Mouse (Mus musculus): Measurements from ENCODE around the gene Tfap2a. TPM values are rescaled to one million over a fixed set of nuclear protein-coding genes. Genes with fewer than 3 reads are reported as not detected.

Gene Tfap2a
- total RNA-seq, 2 experiments from 2014 or later: 0.11 to 0.36 TPM

DNA sequence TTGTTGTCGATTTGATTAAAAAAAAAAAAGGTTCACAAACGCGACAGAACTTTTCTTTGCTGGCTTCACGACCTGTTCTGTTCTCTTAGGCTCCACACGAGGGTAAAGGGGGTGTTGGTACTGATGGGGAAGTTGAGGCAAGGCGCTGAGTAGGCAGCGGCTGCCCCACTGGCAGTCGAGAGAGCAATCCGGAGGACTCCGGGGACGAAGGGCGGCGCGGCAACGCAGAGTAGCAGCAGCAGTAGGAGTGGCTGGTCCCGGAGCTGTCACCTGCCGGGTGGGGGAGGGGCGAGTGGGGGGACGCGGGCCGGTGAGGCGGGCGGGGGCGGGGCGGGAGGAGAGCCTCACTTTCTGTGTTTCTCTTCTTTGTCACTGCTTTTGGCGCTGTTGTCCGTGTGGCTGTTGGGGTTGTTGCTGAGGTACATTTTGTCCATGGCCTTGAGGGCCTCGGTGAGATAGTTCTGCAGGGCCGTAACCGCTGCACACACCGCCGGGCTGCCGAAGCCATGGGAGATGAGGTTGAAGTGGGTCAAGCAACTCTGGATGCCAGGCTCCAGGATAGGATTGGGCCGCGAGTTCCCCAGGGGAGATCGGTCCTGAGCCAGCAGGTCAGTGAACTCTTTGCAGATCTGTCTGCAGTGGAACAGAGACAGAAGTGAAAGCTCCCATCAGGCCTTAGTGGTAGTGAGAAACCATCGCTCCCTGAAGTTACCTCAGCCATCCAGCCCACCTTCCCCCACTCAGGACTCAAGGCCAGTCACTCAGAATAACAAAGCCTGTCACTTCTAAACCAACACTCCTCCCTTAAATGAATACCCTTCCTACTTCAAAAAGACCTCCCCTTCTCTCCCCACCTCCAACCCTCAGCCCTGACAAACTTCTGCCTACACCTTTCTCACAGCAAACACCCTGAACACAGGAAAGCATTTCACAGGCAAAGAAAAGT is 21.1 kb downstream of the Tfap2a start:
- no peak for DNase-seq
- intact Hi-C loops (cut with DNase I): no loop called here

- DNase-seq: no peak
- intact Hi-C loops (cut with DNase I): no loop called here
Observed at GRCm38 (mm10) chr13:40714531-40714930, 23.6 kb downstream of the Tfap2a start.

DNA sequence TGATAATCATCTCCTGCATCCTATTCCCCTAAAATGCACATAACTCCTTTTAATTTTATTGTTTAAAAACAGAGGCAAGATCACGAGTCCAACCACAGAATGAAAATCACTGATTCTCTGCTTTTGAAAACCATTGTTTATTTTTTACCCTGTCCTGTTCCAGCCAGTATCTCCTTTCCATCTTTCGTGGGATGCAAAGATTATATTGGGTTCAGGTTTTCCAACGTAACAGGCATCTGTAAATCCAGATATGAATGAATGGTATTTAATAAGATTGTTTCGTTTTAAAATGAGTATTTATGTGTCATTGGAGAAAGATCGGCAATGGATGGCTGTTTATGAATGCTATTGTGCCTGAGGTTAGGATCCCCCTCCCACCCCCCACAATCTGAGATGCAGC is 24.5 kb downstream of the Tfap2a start:
- intact Hi-C loops (cut with DNase I): no loop called here
- no peak for DNase-seq

DNA sequence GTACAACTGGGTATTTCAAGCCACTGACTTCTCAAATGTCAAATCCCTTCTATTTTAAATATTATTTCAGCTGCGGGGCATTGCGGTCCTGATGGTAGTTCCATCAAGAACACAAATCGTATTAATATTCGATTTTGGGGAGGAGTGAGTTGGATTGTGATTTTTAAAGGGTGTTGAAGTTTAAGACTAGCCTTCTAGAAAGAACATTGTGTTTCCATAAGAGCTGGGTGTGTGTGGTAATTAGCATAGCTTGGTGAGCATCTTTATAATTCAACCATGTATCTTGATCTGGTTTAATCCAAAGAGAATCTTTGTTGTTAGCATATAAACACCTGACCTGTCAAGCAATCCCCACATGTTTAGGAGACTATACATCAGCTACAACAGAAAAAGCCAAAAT is 24.9 kb downstream of the Tfap2a start:
- intact Hi-C loops (cut with DNase I): no loop called here

GRCm38 (mm10) chr13:40712526-40712832 is 25.7 kb downstream of the Tfap2a start:
- DNase-seq: no peak
- intact Hi-C loops (cut with DNase I): no loop called here

More for the DNA sequence above, 24.9 kb downstream of the Tfap2a start:
- no peak for DNase-seq

DNA sequence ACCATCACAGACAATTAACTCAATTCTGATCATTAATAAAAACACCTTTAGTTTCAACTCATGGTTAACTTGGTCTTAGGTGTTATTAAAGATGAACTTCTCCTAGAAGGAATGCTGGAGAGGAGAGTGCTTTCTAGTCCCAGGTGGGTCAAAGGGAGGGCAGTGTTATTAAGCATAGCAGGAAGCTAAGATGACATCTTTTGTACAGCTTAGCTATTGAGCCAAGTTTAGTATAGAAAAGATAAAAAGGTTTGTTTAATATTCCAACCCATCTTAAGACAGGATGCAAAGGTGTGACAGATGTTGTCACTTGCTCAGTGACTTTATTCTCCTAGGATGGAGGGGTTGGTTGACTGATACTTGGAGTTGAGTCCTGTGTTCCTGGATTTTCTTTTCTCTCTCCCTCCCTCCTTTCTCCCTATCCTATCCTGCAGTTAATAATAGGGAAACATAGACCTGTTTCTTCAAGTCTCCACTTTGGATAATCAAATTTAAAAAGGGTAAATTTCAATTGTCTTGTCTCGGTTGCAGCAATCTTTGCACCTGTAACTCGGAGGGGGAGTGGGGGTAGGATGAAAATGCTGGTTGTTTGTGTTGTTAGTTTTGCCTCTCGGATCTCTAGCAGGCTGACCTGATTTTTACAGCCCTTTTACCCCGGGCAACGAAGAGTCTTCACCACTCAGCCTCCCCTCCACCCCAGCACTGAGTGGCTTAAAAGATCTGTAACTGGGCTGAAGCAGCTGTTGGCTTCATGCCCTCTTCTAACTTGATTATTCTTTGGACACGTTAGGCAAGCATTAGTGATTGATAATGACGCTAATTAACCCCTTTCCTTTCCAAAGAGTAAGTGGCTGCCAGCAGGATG is 26.3 kb downstream of the Tfap2a start:
- intact Hi-C loops (cut with DNase I): no loop called here
- DNase-seq: no peak

GRCm38 (mm10) chr13:40710062-40710342 is 28.2 kb downstream of the Tfap2a start:
- DNase-seq: no peak
- intact Hi-C loops (cut with DNase I): no loop called here

- DNase-seq: no peak
- intact Hi-C loops (cut with DNase I): no loop called here
Observed at GRCm38 (mm10) chr13:40709321-40710061, 28.7 kb downstream of the Tfap2a start.

- DNase-seq: no peak
- intact Hi-C loops (cut with DNase I): no loop called here
Observed at GRCm38 (mm10) chr13:40708913-40709312, 29.3 kb downstream of the Tfap2a start.

DNA sequence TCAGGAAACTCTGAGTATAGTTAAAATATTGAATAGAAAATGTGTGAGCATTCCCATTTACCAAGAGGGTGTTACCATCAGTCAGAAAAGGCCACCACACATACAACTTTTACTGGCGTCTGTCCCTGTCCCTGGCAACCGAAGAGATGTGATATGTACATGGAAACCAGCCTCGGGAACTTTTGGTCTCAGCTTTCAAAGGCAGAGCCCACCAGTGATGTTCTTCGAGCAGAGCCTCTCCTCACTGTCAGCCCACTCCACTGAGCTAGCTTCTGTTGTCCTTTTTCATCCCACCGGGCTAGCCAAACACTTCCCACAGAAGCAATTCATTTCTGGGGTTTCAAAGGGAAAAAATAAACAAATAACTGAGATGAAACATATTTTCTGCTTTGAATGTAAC is 29.9 kb downstream of the Tfap2a start:
- DNase-seq: no peak
- intact Hi-C loops (cut with DNase I): no loop called here

DNA sequence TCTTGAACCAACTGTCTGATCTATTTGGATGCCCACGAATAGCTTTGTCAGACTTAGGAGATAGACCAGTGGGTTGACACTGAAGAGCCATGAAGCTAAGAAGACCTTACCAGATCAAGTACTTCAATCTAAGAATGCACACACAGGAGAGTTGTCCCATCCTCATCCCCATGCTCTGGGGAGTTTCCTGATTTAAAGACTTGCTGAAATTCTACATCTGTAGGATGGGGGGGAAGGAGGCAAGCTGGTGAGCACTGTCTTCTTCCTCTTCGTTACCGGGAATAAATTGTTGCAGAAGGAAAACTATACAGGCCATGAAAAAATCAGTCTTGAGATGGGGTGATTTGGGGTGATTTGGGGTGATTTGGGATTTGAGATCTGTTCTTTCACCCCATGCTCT is 30.5 kb downstream of the Tfap2a start:
- intact Hi-C loops (cut with DNase I): no loop called here
- DNase-seq: no peak

DNA sequence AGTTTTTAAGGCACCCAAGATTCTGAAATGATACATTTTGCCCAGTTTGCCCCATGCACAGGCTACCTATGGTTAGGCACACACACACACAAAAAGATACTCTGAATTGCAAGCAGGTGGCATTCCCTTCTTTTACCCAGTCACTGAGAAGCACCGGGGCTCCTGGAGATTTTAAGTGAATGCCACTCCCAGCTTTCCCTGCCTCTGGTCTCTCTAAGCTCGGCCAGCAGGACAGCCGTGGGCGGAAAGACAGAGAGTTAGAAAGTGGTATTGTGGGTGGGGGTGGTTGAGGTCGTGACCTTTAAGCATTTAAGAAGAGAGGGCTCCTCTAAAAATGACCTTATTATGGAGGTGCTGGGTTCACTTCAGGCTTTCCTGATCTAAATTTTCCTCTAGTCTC is 31.6 kb downstream of the Tfap2a start:
- no peak for DNase-seq
- intact Hi-C loops (cut with DNase I): no loop called here

DNA sequence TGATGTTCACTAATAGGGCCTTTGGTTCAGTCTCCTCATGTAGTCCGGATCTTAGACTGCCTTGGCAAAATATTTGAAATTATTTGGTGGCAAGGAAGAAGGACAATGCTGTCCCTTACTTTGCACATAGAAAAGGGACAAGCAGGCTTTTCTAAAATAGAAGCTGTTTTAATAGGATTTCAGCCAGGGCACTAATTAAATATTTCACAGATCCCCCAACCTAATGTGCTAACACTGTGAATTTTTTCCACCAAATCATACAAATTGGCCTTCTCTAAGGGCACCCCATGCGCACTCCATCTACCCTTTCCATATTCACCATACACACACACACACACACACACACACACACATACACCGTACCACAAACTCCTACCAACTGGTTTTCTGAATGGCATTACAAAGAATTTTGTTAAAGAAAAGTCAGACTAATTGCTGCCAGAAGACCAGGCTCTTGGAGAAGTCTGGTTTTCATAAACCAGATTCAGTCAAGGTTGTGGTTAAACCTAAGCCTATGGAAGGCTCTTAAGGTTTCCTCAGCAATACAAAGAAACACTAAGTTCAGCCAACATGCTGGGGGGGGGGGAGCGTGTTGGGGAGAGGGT is 32.3 kb downstream of the Tfap2a start:
- DNase-seq: no peak
- intact Hi-C loops (cut with DNase I): no loop called here

- intact Hi-C loops (cut with DNase I): no loop called here
Observed at GRCm38 (mm10) chr13:40704864-40705455, 33.2 kb downstream of the Tfap2a start.

GRCm38 (mm10) chr13:40703982-40704501 is 34.1 kb downstream of the Tfap2a start:
- DNase-seq: no peak
- intact Hi-C loops (cut with DNase I): no loop called here

More at GRCm38 (mm10) chr13:40704864-40705455, 33.2 kb downstream of the Tfap2a start:
- DNase-seq: no peak

DNA sequence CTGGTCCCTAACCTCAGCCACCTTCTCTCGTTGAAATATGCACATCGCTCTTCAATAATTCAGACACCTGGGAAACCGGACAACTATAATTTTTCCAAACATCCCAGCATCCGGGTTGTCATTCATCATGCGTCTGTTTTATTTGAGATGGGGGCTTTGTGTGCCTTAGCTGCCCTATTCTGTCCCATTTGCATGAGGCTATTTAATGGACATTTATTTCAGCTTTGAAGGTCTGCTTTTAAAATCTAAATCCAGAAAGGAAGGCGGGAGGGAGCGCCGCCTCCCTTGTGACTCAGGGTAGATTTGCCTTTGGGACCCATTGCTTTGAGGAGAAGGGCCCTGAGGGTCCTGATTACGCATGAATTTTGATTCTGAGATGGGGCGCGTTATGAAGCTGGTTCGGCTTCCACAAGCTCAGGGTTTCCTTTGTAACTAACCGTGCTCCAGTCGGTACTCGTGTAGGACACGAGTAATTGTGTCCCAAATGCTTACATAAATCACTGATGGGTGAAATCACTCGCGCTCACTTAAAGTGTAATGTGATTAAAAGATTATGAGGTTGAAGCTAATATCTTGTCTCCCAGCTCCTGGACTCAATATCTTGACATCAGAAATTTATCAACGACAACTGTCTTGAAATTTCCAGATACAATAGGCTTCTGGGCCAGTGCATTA is 34.9 kb downstream of the Tfap2a start:
- DNase-seq: no peak
- intact Hi-C loops (cut with DNase I): no loop called here

DNA sequence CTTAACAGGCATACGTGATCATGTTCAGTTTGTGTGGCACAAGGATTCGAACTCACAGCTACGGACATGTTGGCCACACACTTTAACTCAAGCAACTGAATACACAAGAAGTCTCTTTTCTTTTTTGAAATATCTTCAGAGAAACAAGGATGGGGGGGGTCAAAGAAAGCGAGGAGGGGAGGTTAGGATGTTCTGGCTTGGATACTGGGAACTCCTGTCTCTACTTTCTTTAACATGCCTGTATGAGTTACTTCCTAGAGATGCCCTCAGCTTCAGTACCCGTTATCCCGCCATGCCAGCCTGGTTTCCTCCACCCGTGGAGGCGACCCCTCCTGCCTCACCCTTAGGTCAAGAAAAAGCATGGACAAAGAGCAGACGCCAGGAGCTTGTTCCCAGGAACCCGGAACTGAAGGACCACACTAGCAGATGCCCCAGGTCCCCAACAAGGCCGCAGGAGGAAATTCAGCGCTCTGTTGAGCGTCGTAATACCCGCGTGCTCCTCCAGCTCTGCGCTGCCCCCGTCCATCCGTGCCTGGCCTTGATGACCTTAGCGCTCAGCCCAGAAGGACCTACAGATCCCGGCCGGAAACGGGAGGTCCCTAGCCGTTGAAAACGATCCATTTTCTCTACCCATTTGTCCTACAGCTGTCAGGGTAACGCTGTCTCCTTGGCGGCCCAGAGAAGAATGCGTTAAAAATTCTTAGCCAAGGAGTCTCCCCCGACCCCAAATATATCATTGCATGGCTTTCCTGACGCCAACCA is 35.6 kb downstream of the Tfap2a start:
- no peak for DNase-seq
- intact Hi-C loops (cut with DNase I): no loop called here

DNA sequence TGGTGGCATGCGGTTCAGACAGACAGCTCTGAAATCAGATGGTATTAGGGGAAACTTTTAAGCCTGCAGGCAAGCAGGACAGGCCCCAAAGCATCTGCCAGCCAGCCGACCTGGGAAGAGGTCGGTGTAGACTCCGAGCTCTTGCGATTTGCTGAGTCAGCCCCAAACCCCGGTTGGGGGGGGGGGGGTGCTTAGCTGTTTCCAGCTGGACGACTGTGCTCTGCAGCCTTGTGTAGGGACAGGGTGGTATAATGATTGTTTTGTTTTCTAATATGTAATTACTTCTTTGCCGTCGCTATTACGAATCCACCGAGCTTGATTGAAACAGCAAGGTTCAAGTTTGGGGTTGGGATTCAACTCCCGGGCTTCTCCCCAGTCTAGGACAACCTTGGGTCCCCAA is 36.5 kb downstream of the Tfap2a start:
- no peak for DNase-seq
- intact Hi-C loops (cut with DNase I): no loop called here

GRCm38 (mm10) chr13:40685790-40686189 is 52.4 kb downstream of the Tfap2a start:
- intact Hi-C loops (cut with DNase I): no loop called here
- DNase-seq: no peak
